Comparison of ENCODE assay signal across 15 mouse cellular contexts in genomic region chr6:88502030-88502970, GRCm38 (mm10). TPM values are rescaled to one million over a fixed set of nuclear protein-coding genes. Genes with fewer than 3 reads are reported as not detected.
A peak's percentile ranks its signal among the peaks of the same experiment; 100 is the strongest.
DNase-seq lines count a peak whose midpoint lies in the region; ATAC-seq and TF ChIP-seq lines count a peak whose summit lies in the region.
"Had no signal": no experiment of that assay in that cellular context is flagged by ENCODE, and none has a peak within 500 bp of the region (broad histone marks: within the 10 kb centered on the region; RNA-seq: fewer than 3 reads in every experiment).

No protein-coding gene starts in this region.

- no peak for DNase-seq in hindbrain, postnatal 0 days (ENCODE audit: low spot score)
- DNase-seq in hindbrain, embryonic 10.5 days (ENCODE audit: low spot score) = no peak
- DNase-seq in c-Kit-negative CD71-positive TER-119-positive erythroid progenitor cells, embryonic 14.5 days (ENCODE audit: low read depth, low spot score) = peak; percentile 51
- no peak for DNase-seq in heart, postnatal 0 days (ENCODE audit: low spot score)
- DNase-seq in T-cell, adult 2 months (ENCODE audit: low spot score) = no peak
- no peak for DNase-seq in right cerebral cortex, postnatal 25 days
- DNase-seq: cerebellum, adult 18-20 months; gastrocnemius, postnatal 25 days; kidney, postnatal 25 days; lung, adult 2 months had no signal

- H3K9me3 ChIP-seq in hindbrain, postnatal 0 days (ENCODE audit: low read length) = no peaks in the 10 kb centered on the region
- H3K9me3 ChIP-seq in hindbrain, embryonic 10.5 days = no peaks in the 10 kb centered on the region
- H3K9me3 ChIP-seq in heart, postnatal 0 days (replicated peaks; ENCODE audit: control insufficient read depth, low read length) = no peaks in the 10 kb centered on the region
- no peaks in the 10 kb centered on the region for H3K9me3 ChIP-seq in hindbrain, embryonic 12.5 days (replicated peaks)
- H3K9me3 ChIP-seq: embryonic facial prominence, embryonic 10.5 days; forebrain, embryonic 13.5 days had no signal

- H3K27me3 ChIP-seq in hindbrain, postnatal 0 days (ENCODE audit: insufficient read depth, low read length) = no peaks in the 10 kb centered on the region
- H3K27me3 ChIP-seq in hindbrain, embryonic 10.5 days (ENCODE audit: insufficient read depth, poor library complexity, severe bottlenecking) = peaks cover 13% of the 10 kb centered on the region; the same call in 1 of the 2 replicates
- 0 out of 2 replicates have a peak, but pooled peaks cover 5% of the 10 kb centered on the region for H3K27me3 ChIP-seq in heart, postnatal 0 days (ENCODE audit: control insufficient read depth, insufficient read depth, low read length)
- H3K27me3 ChIP-seq in hindbrain, embryonic 12.5 days = no peaks in the 10 kb centered on the region
- H3K27me3 ChIP-seq: forebrain, embryonic 13.5 days had no signal

- whole genome bisulfite sequencing in hindbrain, postnatal 0 days = 84% methylated on average over 13 of the region's 13 CpGs
- 82% methylated on average over 13 of the region's 13 CpGs for whole genome bisulfite sequencing in hindbrain, embryonic 10.5 days
- WGBS in heart, postnatal 0 days = 27% methylated on average over 13 of the region's 13 CpGs
- 84% methylated on average over 13 of the region's 13 CpGs for WGBS in hindbrain, embryonic 12.5 days

- no peaks in the 10 kb centered on the region for H3K4me1 ChIP-seq in hindbrain, postnatal 0 days (ENCODE audit: insufficient read depth, low read length)
- H3K4me1 ChIP-seq in hindbrain, embryonic 10.5 days (replicated peaks) = peaks cover 11% of the 10 kb centered on the region
- 0 out of 2 replicates have a peak, but pooled peaks cover 6% of the 10 kb centered on the region for H3K4me1 ChIP-seq in heart, postnatal 0 days (ENCODE audit: control insufficient read depth, insufficient read depth)
- H3K4me1 ChIP-seq in hindbrain, embryonic 12.5 days = peaks cover 8% of the 10 kb centered on the region

- H3K4me3 ChIP-seq in hindbrain, postnatal 0 days (ENCODE audit: low read length) = no peak overlapping the region
- no peak overlapping the region for H3K4me3 ChIP-seq in hindbrain, embryonic 10.5 days
- H3K4me3 ChIP-seq in heart, postnatal 0 days (ENCODE audit: low read depth, low read length) = no peak overlapping the region
- H3K4me3 ChIP-seq in hindbrain, embryonic 12.5 days = no peak overlapping the region
- H3K4me3 ChIP-seq: embryonic facial prominence, embryonic 10.5 days; forebrain, embryonic 13.5 days had no signal

- no peak for TF ChIP-seq EP300 in heart, postnatal 0 days (IDR thresholded peaks at IDR 0.05; ENCODE audit: low read depth)

- peaks cover 51% of the 10 kb centered on the region for H3K36me3 ChIP-seq in hindbrain, postnatal 0 days (ENCODE audit: insufficient read depth, low read length)
- H3K36me3 ChIP-seq in hindbrain, embryonic 10.5 days = peaks cover 76% of the 10 kb centered on the region
- H3K36me3 ChIP-seq in heart, postnatal 0 days (replicated peaks; ENCODE audit: control insufficient read depth, insufficient read depth, low read length) = peaks cover 59% of the 10 kb centered on the region
- peaks cover 66% of the 10 kb centered on the region for H3K36me3 ChIP-seq in hindbrain, embryonic 12.5 days

- H3K9ac ChIP-seq in hindbrain, postnatal 0 days (replicated peaks; ENCODE audit: low read length) = no peak overlapping the region
- no peak overlapping the region for H3K9ac ChIP-seq in heart, postnatal 0 days (replicated peaks; ENCODE audit: low read depth, low read length)
- no peak overlapping the region for H3K9ac ChIP-seq in hindbrain, embryonic 12.5 days
- H3K9ac ChIP-seq: forebrain, embryonic 13.5 days had no signal

- H3K4me2 ChIP-seq in hindbrain, postnatal 0 days (ENCODE audit: low read depth, low read length) = no peak overlapping the region
- no peak overlapping the region for H3K4me2 ChIP-seq in heart, postnatal 0 days (ENCODE audit: low read depth, low read length)
- H3K4me2 ChIP-seq in hindbrain, embryonic 12.5 days (replicated peaks) = no peak overlapping the region
- H3K4me2 ChIP-seq: forebrain, embryonic 13.5 days had no signal

- ATAC-seq in hindbrain, postnatal 0 days = no peak
- ATAC-seq in heart, postnatal 0 days (ENCODE audit: insufficient read depth, low read depth) = 0 out of 2 replicates have a peak, but pooled peaks have one; percentile 27
- peak; percentile 54 for ATAC-seq in megakaryocyte-erythroid progenitor cell, adult 5-6 weeks (replicated peaks; ENCODE audit: low FRiP score, low TSS enrichment, poor library complexity, severe bottlenecking)
- no peak for ATAC-seq in hindbrain, embryonic 12.5 days (ENCODE audit: low FRiP score)
- ATAC-seq: forebrain, embryonic 13.5 days; hindbrain, embryonic 16.5 days had no signal

- TF ChIP-seq CTCF in hindbrain, postnatal 0 days (IDR thresholded peaks at IDR 0.05; ENCODE audit: low read depth) = 0 out of 2 replicates have a peak, but pooled peaks have one; percentile 6
- TF ChIP-seq CTCF in heart, postnatal 0 days (IDR thresholded peaks at IDR 0.05; ENCODE audit: low read depth) = no peak; the same call in 1 of the 2 replicates

- H3K27ac ChIP-seq in hindbrain, postnatal 0 days = no peak overlapping the region
- no peak overlapping the region for H3K27ac ChIP-seq in hindbrain, embryonic 10.5 days
- H3K27ac ChIP-seq in heart, postnatal 0 days (ENCODE audit: low read depth) = 0 out of 2 replicates have a peak overlapping the region, but pooled peaks have one; percentile 16
- no peak overlapping the region for H3K27ac ChIP-seq in hindbrain, embryonic 12.5 days
- H3K27ac ChIP-seq: embryonic facial prominence, embryonic 10.5 days; forebrain, embryonic 13.5 days had no signal

RNA-seq across cellular contexts. Expression of gene Sec61a1, which starts 16.4 kb away (rescaled TPM):
- 183 and 201 TPM in 2 replicates for total RNA-seq in hindbrain, postnatal 0 days (2014; rRNA removed)
- polyA plus RNA-seq in hindbrain, postnatal 0 days (2015; fragmentation: Nextera tagmentation; extraction: Ambion mirVana) = 129 and 133 TPM in 2 replicates
- polyA plus RNA-seq in hindbrain, embryonic 10.5 days (2016; fragmentation: Nextera tagmentation; extraction: Ambion mirVana) = 206 and 228 TPM in 2 replicates
- 131 and 172 TPM in 2 replicates for total RNA-seq in heart, postnatal 0 days (2014; rRNA removed; ENCODE audit: low replicate concordance)
- 85.9 and 88.0 TPM in 2 replicates for polyA plus RNA-seq in heart, postnatal 0 days (2015; fragmentation: Nextera tagmentation; extraction: Ambion mirVana)
- 93.0 and 138 TPM in 2 replicates for total RNA-seq in megakaryocyte-erythroid progenitor cell, adult 5-6 weeks (2014; fragmentation: Nextera tagmentation)
- total RNA-seq in megakaryocyte-erythroid progenitor cell, adult 5-6 weeks (2017) = 101 and 113 TPM in 2 replicates
- polyA plus RNA-seq in hindbrain, embryonic 12.5 days (2016; fragmentation: Nextera tagmentation; extraction: Ambion mirVana) = 203 and 210 TPM in 2 replicates

RNA-seq across cellular contexts. Expression of gene Ruvbl1, which starts 37.1 kb away (rescaled TPM):
- 31.2 and 42.5 TPM in 2 replicates for total RNA-seq in hindbrain, postnatal 0 days (2014; rRNA removed)
- polyA plus RNA-seq in hindbrain, postnatal 0 days (2015; fragmentation: Nextera tagmentation; extraction: Ambion mirVana) = 74.0 and 74.6 TPM in 2 replicates
- 168 and 195 TPM in 2 replicates for polyA plus RNA-seq in hindbrain, embryonic 10.5 days (2016; fragmentation: Nextera tagmentation; extraction: Ambion mirVana)
- 12.2 and 27.4 TPM in 2 replicates for total RNA-seq in heart, postnatal 0 days (2014; rRNA removed; ENCODE audit: low replicate concordance)
- 42.3 and 44.9 TPM in 2 replicates for polyA plus RNA-seq in heart, postnatal 0 days (2015; fragmentation: Nextera tagmentation; extraction: Ambion mirVana)
- 117 TPM in 2 replicates for total RNA-seq in megakaryocyte-erythroid progenitor cell, adult 5-6 weeks (2014; fragmentation: Nextera tagmentation)
- 289 and 308 TPM in 2 replicates for total RNA-seq in megakaryocyte-erythroid progenitor cell, adult 5-6 weeks (2017)
- 111 and 117 TPM in 2 replicates for polyA plus RNA-seq in hindbrain, embryonic 12.5 days (2016; fragmentation: Nextera tagmentation; extraction: Ambion mirVana)

RNA-seq across cellular contexts. Expression of gene Eefsec, which starts 56.0 kb away (rescaled TPM):
- 20.6 and 28.6 TPM in 2 replicates for total RNA-seq in hindbrain, postnatal 0 days (2014; rRNA removed)
- polyA plus RNA-seq in hindbrain, postnatal 0 days (2015; fragmentation: Nextera tagmentation; extraction: Ambion mirVana) = 25.6 and 27.9 TPM in 2 replicates
- 32.9 and 38.9 TPM in 2 replicates for polyA plus RNA-seq in hindbrain, embryonic 10.5 days (2016; fragmentation: Nextera tagmentation; extraction: Ambion mirVana)
- 12.9 and 25.6 TPM in 2 replicates for total RNA-seq in heart, postnatal 0 days (2014; rRNA removed; ENCODE audit: low replicate concordance)
- 11.3 and 12.8 TPM in 2 replicates for polyA plus RNA-seq in heart, postnatal 0 days (2015; fragmentation: Nextera tagmentation; extraction: Ambion mirVana)
- 31.6 and 38.6 TPM in 2 replicates for total RNA-seq in megakaryocyte-erythroid progenitor cell, adult 5-6 weeks (2014; fragmentation: Nextera tagmentation)
- 14.2 and 23.2 TPM in 2 replicates for total RNA-seq in megakaryocyte-erythroid progenitor cell, adult 5-6 weeks (2017)
- 27.9 and 28.8 TPM in 2 replicates for polyA plus RNA-seq in hindbrain, embryonic 12.5 days (2016; fragmentation: Nextera tagmentation; extraction: Ambion mirVana)

Comparison
In these comparisons a context has a peak if more than half of its experiments do, and no peak if none do; other contexts are left out.
1. ATAC-seq: peak in heart, postnatal 0 days (single experiment) and megakaryocyte-erythroid progenitor cell, adult 5-6 weeks (single experiment); none in hindbrain, postnatal 0 days (single experiment) and hindbrain, embryonic 12.5 days (single experiment).